Mouse (Mus musculus) stomach, postnatal 0 days (tissue): Measurements from ENCODE around the gene Msmb. TPM values are rescaled to one million over a fixed set of nuclear protein-coding genes. Genes with fewer than 3 reads are reported as not detected.
A peak's percentile ranks its signal among the peaks of the same experiment; 100 is the strongest.
"Not testable (repeated sequence)": the region's sequence is repeated elsewhere in the genome, so short reads cannot be mapped to it uniquely, and the experiment has no call there.

Experiments used
- ATAC-seq: fragments of 200-750 bp; cut with Nextera tagmentation; 2 replicates; pipeline ENCODE4 v1.8.0; 2017; ENCODE audit not compliant: low FRiP score, low TSS enrichment
- DNase-seq: peaks from one replicate; pipeline ENCODE4 v3.0.0-alpha.2; 2016; ENCODE audit warnings: low spot score
- H3K27ac ChIP-seq: fragments of 300-500 bp; sonication (generic); replicated peaks from 2 replicates; pipeline ENCODE4 v1.5.1; 2014; ENCODE audit warnings: mild to moderate bottlenecking, control low read depth
- H3K27me3 ChIP-seq: fragments of 300-500 bp; sonication (generic); 2 replicates; pipeline ENCODE4 v1.6.1; 2014; ENCODE audit warnings: low read length; ENCODE audit not compliant: control insufficient read depth, insufficient read depth
- H3K36me3 ChIP-seq: fragments of 300-500 bp; sonication (generic); 2 replicates; pipeline ENCODE4 v1.6.1; 2014; ENCODE audit warnings: low read length, mixed read lengths; ENCODE audit not compliant: control insufficient read depth, insufficient read depth
- H3K4me1 ChIP-seq: fragments of 300-500 bp; sonication (generic); replicated peaks from 2 replicates; pipeline ENCODE4 v1.6.1; 2014; ENCODE audit warnings: antibody characterized with exemption; ENCODE audit not compliant: control insufficient read depth, insufficient read depth
- H3K4me2 ChIP-seq: fragments of 300-500 bp; sonication (generic); replicated peaks from 2 replicates; pipeline ENCODE4 v1.6.1; 2014; ENCODE audit warnings: low read depth, mild to moderate bottlenecking, control low read depth, moderate library complexity
- H3K4me3 ChIP-seq: fragments of 300-500 bp; sonication (generic); 2 replicates; pipeline ENCODE4 v1.5.1; 2014; ENCODE audit warnings: low read depth, low read length, control low read depth
- H3K9ac ChIP-seq: fragments of 300-500 bp; sonication (generic); 2 replicates; pipeline ENCODE4 v1.6.1; 2014; ENCODE audit warnings: mild to moderate bottlenecking, low read length, control low read depth, mixed read lengths
- H3K9me3 ChIP-seq: fragments of 300-500 bp; sonication (generic); 2 replicates; pipeline ENCODE4 v1.6.1; 2016; ENCODE audit warnings: low read length; ENCODE audit not compliant: control insufficient read depth
- CTCF ChIP-seq: IDR thresholded peaks from 2 replicates; pipeline ENCODE4 v1.5.1; 2016; ENCODE audit warnings: antibody characterized with exemption, low read depth, mild to moderate bottlenecking, moderate library complexity
- EP300 ChIP-seq: optimal IDR thresholded peaks from 2 replicates; pipeline ENCODE3; 2016; ENCODE audit warnings: antibody characterized with exemption
- WGBS: fragments of 180-500 bp; shearing (Covaris S2); extraction: QIAGEN DNeasy Blood & Tissue Kit; methylation state at CpG from one replicate; pipeline ENCODE4 v1.1.7; 2014; 5-methylcytosine and 5-hydroxymethylcytosine counted together
- polyA plus RNA-seq: library from polyadenylated mRNA; unstranded; fragments of >200 nt; fragmentation: Nextera tagmentation; extraction: Ambion mirVana; gene quantifications from 2 replicates; pipeline ENCODE4 v1.2.1, GENCODE M21; 2015

Msmb gene
- polyA plus RNA-seq, 1 experiment from 2014 or later, result not detected

GRCm38 (mm10) chr14:32098951-32099350 lies 42.9 kb upstream of the Msmb start:
- ATAC-seq (no peak), DNase-seq (no peak)
- Histone ChIP-seq H3K27me3 (no peaks in the 10 kb centered on the region), H3K9me3 (no peaks in the 10 kb centered on the region), H3K4me2 (no peak overlapping the region), H3K36me3 (peaks cover 29% of the 10 kb centered on the region; the same call in 1 of the 2 replicates), H3K4me3 (no peak overlapping the region), H3K27ac (no peak overlapping the region), H3K9ac (no peak overlapping the region), H3K4me1 (no peaks in the 10 kb centered on the region)
- no peak for TF ChIP-seq CTCF
- no peak for TF ChIP-seq EP300
- 95% methylated on average over 3 of the region's 3 CpGs for WGBS

DNA sequence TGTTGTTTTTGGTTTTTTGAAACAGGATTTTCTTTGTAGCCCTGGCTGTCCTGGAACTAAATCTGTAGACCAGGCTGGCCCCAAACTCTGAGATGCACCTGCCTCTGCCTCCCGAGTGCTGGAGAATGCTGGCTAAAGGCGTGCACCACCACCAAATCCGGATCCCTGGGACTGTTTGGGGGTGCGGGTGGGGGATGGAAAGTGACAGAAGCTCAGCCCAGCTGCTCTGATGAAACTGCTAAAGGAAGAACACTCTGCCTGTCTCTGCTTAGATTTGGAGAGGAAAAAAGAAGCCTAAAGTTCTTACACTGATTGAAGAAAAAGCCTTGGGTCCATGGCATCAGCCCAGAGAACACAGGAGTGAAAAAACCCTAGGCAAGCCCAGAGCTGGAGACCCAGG lies 38.3 kb upstream of the Msmb start:
- ATAC-seq (no peak), DNase-seq (no peak)
- no peaks in the 10 kb centered on the region for H3K27me3 ChIP-seq
- H3K27ac ChIP-seq, result no peak overlapping the region
- peaks cover 17% of the 10 kb centered on the region; the same call in 1 of the 2 replicates for H3K36me3 ChIP-seq
- WGBS, result 83% methylated on average over 4 of the region's 4 CpGs
- TF ChIP-seq EP300 (no peak), CTCF (no peak)
- no peaks in the 10 kb centered on the region for H3K9me3 ChIP-seq
- H3K4me3 ChIP-seq, result no peak overlapping the region
- no peak overlapping the region for H3K9ac ChIP-seq
- no peaks in the 10 kb centered on the region for H3K4me1 ChIP-seq
- H3K4me2 ChIP-seq, result no peak overlapping the region

DNA sequence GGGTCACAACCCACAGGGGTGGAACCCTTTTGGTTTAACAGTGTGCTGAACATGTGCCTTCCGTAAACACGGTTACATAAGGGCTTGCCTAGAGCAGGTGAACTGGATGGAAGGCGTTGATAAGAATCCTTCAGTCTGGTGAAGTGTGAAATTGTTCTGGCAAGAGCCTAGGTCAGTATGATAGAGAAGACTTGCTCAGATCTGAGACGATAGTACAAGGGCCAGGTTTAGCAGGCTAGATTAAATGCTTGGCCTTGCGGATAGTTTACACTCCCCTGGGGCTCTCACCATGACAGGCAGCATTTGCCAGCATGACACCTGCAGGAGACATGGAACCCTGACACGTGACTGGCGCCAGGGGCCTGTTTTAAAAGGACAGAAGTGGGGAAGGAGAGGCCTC lies 36.2 kb upstream of the Msmb start:
- Histone ChIP-seq H3K36me3 (0 out of 2 replicates have a peak, but pooled peaks cover 2% of the 10 kb centered on the region), H3K4me1 (no peaks in the 10 kb centered on the region), H3K27me3 (no peaks in the 10 kb centered on the region), H3K4me3 (no peak overlapping the region), H3K4me2 (no peak overlapping the region), H3K9ac (no peak overlapping the region), H3K9me3 (no peaks in the 10 kb centered on the region), H3K27ac (no peak overlapping the region)
- no peak for TF ChIP-seq EP300
- no peak for TF ChIP-seq CTCF
- WGBS, result 45% methylated on average over 7 of the region's 7 CpGs
- ATAC-seq (no peak), DNase-seq (no peak)

DNA sequence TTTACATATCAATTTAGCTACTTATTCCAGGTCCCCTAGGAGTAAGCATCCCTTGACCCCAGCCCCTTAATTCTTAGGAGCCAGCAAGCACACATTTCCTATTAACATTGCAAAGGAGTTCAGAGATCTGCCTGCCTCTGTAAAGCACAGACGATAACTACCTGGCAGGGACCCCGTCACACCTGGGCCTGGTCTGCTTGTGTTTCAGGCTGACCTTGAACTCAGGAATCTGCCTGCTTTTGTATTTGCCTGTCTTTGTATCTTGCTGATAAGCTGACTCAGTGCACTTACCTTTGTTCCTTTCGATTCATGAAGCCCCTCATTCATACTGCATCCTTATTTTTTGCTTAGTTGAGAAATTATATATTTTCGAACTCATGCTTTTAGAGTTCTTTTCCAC lies 34.9 kb upstream of the Msmb start:
- Histone ChIP-seq H3K36me3 (no peaks in the 10 kb centered on the region), H3K4me2 (no peak overlapping the region), H3K27me3 (no peaks in the 10 kb centered on the region), H3K9ac (no peak overlapping the region), H3K27ac (no peak overlapping the region), H3K9me3 (no peaks in the 10 kb centered on the region), H3K4me3 (no peak overlapping the region), H3K4me1 (no peaks in the 10 kb centered on the region)
- ATAC-seq (no peak), DNase-seq (no peak)
- TF ChIP-seq EP300 (no peak), CTCF (no peak)
- WGBS, result 88% methylated on average over 4 of the region's 4 CpGs

GRCm38 (mm10) chr14:32112124-32112523 lies 29.7 kb upstream of the Msmb start:
- H3K9ac ChIP-seq, result not testable (repeated sequence)

DNA sequence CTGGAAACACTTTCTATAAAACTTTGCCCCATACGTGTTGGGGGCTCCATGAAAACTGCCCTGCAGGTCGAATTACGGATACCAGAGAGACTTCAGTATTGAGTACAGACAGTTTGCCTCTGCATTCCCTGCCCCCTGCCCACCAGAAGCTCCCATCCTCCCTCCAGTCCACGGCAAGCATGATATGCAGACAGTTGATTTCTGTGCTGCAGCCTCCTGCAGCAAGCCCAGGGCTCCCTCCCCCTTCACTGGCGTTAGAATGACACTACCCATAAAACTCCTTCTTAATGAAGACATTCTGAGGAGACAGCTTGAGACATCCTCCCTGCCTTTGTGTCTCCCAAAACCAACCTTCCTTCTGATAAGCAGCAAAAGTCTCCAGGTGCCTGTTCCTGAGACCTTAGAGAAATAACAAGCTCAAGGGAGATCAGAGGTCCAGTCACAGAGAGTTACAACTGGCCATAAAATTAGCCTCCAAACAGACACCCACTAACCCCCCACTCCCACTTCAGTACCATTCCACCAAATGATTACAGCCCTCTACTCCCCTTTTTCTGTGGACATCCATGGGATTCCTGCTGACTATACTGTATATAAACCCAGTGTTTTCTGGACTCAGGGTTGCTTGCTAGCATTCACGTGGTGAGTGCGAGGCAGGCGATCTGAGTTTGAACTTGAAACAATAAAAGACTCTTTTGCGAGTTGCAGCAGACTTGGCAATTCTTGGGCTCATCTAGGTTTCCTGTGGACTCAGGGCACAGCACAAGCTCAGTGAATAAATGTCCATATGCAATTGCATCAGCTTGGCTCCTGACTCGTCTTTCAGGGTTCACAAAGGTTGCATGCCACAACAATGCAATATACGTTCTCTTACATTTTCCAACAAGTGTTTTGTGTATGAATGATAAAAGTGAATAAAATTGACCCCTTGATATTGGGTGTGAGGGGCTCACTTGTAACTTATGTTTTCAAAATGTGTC lies 20.6 kb upstream of the Msmb start:
- Histone ChIP-seq H3K4me2 (no peak overlapping the region), H3K4me3 (no peak overlapping the region), H3K36me3 (no peaks in the 10 kb centered on the region), H3K27ac (0 out of 2 replicates have a peak overlapping the region, but pooled peaks have one; percentile 8), H3K27me3 (no peaks in the 10 kb centered on the region), H3K9me3 (no peaks in the 10 kb centered on the region), H3K4me1 (no peaks in the 10 kb centered on the region), H3K9ac (no peak overlapping the region)
- ATAC-seq (peak; percentile 38; the same call in 1 of the 2 replicates), DNase-seq (no peak)
- 76% methylated on average over 11 of the region's 11 CpGs for WGBS
- TF ChIP-seq CTCF (no peak), EP300 (no peak)

More at GRCm38 (mm10) chr14:32112124-32112523, 29.7 kb upstream of the Msmb start:
- H3K27me3 ChIP-seq, H3K4me2 ChIP-seq, H3K27ac ChIP-seq, H3K9me3 ChIP-seq, ATAC-seq, DNase-seq, H3K36me3 ChIP-seq, H3K4me1 ChIP-seq, H3K4me3 ChIP-seq: not testable (repeated sequence)
- WGBS, result 95% methylated on average over 10 of the region's 10 CpGs
